Mouse (Mus musculus): ENCODE data around the gene Aldh3a1.
"Not testable (repeated sequence)": the region's sequence is repeated elsewhere in the genome, so short reads cannot be mapped to it uniquely, and the experiment has no call there.

Gene Aldh3a1

DNA sequence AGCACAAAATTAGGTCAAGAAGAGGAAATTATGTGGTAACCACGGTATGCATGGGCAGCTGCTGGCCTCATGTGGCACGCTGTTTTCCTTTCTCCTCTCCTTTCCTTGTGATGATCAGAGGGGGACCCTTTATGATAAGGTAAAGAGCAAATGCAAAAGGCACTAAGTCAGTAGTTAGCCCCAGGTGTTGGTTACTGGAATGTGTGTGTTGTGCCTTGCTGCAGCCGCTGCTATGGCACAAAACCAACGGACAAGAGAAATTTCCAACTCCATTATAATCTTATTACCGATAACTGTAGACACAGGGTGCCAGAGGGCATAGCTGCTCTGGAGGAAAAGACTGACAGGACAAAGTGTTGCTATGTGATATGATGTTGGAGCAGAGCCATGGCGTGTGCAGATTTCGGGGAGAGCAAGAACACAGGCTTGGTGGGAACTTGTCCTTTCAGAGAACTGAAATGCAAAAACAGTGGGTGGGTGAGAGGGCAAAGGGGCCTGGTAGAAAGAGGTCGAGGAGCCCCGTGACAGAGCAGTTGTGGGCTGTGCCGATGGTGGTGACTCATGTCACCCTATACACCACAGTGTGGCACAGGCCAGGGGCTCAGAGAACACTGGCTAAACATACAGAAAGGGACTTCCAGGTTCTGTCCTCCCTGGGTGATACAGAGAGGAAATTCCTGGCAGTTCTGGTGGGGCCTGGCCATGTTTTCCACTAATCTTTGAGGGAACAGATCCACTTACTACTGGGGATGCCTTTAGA lies at the start of gene Aldh3a1:
Aldh3a1 (plus strand) TSS at position 51 of the 760 bp plus-strand sequence.
- no peak for DNase-seq

DNA sequence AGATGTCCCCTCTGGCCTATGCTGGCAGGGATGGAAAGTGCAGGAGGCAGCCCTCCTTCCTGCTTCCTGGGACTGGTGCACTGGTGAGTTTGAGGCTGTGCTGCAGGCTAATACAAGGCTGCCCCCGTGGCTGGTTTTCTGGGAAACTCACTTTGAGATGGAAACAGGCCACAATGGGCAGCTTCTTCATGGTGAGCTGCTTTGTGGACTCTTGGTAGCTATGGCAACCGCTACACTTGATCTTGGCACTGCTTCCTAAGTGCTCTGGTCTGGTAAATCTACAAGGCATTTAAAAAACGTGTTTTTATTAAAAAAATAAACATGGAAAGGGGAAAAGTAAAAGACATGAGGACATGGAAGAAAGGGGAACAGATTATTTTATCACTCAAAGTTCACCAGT lies 49.2 kb upstream of the Aldh3a1 start:
- no peak for DNase-seq

DNA sequence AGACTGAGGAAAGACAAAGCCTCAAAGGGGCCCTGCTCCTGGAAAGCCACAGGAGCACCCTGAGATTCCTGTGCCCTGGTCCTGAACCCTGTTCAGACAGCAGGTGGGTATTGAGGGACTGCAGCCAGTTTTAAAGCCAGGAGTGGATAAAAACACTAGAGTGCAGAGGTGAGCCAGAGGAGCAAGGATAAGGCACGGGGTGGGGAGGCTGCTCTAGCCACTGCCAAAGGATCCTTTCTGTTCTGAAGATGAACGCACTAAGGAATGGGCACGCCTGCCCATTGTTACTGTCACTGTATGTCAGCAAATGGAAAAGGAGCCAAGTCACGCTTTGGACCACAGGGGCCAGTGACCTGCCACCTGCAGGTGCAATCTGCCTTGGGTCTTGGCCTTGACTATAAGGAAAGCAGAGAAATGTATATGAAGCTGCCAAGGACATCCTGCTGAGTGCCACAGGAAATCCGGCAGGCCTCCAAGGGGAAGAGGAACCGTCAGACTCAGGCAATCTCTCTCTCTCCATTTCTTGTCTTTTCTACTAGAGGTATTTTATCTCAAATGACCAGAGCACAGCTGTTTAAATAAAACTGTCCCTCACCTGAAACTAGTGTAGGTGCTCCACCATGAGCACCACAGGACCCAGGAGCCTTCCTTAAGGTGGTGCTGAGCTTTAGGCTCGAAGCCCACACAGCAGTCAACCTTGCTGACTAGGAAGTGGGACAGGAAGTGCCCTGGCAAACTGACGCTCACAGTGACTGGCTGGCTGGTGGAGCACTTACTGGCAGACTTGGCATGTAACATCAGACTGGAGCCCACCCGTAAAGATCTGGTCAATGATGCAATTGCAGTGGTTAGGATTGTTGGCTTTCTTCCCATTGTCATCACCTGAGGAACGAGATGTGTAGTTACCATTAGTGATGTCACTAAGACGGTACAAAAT lies 47.3 kb upstream of the Aldh3a1 start:
- DNase-seq, result no peak

DNA sequence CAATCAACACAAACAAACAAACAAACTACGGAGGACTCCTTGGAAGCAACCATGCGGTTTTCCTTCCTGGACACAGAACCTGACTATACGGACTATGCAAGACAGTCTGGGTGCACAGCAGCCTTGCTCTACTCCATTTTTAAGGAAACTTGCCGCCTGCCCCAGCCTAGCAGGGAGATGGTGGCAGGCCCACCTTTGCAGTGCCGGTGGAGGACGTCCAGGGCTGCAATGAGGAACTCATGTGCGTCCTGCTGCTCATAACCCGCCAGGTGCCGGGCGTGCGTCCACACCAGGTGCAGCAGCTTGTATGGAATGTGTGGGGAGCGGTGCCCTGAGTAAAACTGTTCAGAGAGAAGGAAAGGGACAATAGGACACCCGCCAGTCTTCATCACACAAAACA lies 46.2 kb upstream of the Aldh3a1 start:
- no peak for DNase-seq

DNA sequence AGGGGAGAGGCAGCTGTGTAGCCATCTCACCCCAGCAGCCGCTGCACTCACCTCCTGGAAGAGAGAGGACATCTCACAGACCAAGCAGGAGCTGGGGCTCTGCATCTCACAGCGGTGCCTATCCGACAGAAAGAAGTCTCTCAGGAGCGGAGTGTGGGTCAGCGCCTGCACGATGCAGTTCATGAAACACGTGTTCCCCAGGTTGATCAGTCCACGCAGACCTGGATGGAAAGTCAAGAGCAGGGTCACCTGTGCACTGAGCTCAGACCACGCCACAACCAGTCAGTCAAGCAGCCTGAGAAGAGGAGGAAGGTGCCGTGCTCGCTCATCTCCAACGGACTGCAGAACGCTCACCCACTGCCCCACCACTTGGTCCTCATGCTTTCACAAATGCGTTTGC lies 44.6 kb upstream of the Aldh3a1 start:
- DNase-seq, result no peak

DNA sequence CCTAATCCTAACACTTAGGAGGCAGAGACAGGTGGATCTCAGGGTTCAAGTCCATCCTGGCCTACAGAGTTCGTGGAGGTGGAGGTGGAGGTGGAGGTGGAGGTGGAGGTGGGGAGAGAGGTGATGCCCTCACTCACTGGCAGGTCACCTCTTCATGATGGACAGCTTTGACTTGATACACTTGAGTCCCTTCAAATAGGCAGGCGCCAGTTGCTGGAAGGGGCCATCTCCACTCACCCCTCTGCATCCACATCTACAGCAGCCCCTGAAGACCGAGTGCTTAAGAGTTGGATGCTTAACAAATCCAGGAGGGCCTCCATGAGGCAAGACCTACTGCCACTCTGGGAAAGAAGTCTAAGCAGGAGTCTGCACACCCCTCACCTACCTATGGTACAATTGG lies 44.0 kb upstream of the Aldh3a1 start:
- DNase-seq, result no peak

DNA sequence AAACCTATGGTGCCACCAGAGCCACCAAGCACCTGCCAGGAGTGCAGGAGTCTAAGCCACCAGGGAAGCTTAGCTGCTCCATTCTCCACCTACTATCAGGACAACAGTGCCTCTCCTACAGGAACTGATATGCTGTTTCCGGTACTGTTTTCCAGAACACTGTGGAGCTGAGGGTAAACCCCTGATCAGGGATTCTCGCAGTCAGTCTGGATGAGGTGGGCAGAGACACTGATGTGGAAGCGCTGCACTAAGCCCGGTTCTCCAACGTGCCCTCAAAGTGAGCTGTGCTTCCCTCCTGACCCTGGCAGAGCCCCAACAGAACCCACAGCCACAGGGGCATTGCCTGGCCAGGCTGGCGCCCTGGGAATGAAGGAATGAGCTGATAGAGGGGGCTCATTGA lies 43.0 kb upstream of the Aldh3a1 start:
- DNase-seq, result no peak

DNA sequence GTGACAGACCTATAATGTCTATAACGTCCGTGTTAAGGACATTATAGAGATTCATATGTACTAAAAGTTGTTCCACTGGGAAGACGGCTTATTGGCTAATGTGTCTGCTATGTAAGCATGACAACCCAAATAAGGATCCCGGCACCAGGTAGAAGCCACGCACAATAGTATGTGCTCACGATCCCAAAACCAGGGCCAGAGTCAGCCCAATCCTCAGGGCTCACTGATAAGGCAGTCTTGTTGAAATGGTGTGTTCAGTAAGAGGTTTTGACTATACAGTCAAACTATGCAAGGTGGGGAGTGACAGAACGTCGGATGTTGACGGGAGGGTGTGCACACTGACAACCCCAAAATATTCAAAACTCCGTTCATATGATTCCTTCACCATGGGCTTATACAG lies 42.5 kb upstream of the Aldh3a1 start:
- no peak for DNase-seq

DNA sequence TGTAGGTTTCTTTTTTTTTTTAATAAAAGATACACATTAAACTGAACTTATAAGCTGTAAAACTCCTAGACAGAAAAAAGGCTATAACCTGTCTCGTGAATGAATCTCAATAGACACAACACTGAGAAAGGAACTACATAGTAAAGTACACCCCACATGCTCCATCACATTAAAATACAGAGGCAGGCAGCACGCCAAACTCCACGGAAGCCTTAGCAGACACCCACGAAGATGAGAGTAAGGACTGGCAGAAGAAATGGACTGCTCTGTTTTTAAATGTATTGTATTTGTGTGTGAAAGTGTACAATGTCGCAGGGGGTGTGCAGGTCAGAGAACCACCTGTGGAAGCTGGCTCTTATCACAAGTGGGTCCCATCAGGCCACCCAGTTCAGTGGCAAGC lies 37.2 kb upstream of the Aldh3a1 start:
- no peak for DNase-seq

DNA sequence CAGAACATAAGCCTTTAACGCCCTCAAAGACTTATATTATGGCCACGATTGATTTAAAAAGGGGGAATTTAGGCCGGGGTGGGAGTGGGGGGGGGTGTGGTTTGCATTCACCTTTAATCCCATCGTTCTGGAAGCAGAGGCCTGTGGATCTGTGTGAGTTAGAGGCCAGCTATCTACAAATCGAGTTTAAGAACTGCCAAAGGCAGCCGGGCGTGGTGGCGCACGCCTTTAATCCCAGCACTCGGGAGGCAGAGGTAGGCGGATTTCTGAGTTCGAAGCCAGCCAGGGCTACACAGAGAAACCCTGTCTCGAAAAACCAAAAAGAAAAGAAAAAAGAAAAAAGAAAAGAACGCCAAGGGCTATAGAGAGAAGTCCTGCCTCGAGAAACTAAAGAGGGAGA lies 33.9 kb upstream of the Aldh3a1 start:
- not testable (repeated sequence) for DNase-seq

DNA sequence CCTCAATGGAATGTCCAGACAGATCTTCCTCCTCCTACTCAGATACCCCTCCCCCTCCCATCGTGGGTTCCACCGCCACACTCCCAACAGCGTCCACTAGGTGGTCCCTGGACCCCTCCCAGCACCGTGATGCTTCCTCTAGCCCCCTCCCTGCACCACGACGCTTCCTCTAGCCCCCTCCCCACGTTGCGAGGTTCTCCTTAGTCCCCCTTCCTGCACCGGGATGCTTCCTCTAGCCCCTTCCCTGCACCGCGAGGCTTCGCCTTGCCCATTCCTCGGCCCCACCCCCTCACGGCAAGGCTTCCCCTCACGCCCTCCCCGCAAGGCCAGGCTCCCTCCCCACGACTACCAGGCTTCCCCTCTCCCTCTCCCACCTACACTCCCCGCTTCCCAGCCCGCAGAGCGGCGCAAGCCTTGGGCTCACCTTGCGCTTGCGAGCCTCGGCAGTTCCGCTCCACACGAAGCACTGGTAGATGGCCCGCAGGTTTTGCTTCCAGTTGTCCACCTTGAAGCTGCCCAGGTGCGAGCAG lies 33.0 kb upstream of the Aldh3a1 start:
- DNase-seq, result peak; percentile 84

DNA sequence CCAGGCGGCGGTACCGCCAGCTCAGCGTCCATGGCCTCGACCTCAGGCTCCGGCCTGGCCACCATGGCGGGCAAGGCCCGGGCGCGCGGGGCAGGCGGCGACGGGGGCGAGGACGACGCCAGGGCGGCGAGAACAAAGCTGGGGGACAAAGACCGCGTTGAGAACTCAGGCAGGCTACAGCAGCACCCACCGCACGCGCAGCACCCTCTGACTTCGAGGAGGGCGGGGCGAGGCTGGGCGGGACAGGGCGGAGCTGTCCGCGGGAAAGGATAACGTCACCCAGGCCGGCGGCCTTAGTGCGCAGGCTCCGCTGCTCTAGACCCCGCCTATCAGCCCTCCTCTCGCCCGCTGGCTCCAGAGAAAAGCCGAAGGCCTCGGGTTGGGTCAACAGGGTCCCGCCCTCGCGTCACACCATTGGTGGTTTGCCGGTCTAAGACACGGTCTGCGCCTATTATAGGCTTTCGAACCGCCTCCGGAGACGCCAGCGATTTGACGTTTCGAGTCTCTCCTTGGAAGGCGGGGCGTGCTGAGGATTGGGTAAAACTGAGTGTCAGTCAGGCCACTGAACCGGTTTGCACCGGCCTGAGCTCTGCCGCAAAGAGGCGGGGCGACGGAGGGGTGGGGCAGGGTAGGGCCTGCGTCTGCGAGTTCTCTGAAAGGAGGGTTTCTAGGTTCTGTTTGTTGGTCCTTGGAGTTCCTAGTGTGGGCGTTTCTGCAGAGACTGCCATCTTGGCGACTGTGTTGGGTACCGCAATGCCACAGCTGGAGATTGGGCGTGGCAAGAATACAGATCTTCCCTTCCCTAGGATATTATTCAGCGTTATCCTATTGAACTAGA lies 32.3 kb upstream of the Aldh3a1 start, which contains the start of gene Usp22:
Usp22 (minus strand) TSS at position 235 of the 838 bp plus-strand sequence.
- peak; percentile 99 for DNase-seq

DNA sequence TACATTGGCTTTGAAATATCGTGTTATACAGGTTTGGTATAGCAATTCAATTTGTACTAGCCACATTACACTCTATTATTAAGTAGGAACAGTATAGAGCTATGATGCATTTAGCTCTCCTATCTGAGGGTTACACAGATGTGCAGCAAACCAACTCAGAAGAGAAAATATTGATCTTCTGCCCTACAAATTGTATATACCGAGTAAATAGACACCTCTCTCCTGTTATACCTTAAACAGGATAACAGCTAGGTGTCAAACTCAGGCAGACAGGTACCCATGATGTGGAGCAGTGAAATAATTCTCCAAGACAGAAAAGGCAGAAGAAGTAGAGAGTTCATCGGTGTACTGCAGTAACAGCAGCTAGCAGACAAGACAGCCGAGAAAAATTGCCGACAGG lies 31.6 kb upstream of the Aldh3a1 start:
- DNase-seq, result no peak

DNA sequence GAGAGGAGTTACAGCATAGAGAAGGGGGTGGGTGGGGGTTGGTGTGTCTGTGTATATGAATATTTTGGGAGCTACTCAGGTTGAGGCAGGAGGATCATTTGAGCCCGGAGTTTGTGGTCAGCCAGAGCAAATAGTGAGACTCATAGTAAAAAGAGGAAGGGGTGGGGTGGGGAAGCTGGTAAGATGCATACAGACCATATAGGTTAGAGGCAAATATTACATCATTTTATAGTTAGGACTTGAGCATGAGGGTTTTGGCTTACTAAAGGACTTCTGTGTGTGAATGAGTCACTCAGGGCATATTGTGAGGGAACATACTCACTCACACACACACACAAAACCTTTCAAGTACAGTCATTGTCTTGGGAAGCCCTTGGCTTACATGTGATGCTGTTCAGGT lies 31.0 kb upstream of the Aldh3a1 start:
- no peak for DNase-seq

DNA sequence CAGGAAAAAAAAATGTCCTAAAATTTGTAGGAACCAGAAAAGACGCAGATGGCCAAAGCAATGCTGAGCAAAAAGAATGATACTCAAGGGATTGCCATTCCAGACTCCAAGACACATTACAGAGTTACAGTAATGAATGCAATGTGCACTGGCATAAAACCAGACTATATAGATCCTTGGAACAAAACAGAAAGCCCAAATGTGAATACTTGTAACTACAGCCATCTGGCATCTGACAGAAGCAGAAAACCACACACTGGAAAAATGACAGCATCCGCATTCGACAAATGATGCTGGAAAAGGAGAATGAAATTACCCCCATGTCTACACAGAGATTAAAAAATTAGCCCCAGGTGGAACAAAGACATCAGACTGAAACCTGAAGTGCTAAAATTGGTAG lies 27.0 kb upstream of the Aldh3a1 start:
- no peak for DNase-seq

DNA sequence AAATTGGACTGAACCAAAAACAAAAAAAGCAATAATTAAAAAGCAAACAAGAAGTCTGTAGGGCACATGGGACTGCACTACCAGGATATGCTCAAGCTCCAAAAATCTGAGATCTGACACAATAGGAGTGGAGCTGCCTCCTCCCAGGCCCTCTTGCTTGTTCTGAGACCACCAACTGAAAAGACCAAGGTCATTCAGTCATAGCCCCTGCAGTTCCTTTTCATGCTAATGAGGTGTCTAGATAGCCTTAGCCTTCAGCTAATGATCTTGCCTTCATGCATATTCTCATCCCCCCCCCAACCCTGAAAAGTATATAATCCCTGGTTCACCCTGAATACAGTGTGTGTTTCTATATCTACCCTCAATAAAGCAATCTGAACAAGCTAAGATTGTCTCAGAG lies 25.7 kb upstream of the Aldh3a1 start:
- DNase-seq, result no peak

DNA sequence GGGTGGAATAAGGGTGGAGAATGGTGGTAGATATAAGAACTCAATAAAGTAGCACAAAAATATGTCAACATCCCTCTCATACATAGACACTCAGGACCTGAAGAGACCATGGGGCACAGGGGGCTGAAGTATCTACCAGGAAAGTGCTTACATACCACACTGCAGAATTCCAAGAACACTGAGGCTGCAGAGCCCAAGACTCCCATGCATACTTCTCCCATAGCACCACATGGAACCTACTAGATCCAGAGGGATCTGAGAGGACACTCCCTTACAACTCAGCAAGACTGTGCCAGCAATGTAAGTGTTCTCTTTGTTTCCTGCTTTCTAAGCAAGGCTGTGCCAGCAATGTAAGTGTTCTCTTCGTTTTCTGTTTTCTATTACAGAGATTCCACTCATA lies 23.5 kb upstream of the Aldh3a1 start:
- DNase-seq, result no peak

DNA sequence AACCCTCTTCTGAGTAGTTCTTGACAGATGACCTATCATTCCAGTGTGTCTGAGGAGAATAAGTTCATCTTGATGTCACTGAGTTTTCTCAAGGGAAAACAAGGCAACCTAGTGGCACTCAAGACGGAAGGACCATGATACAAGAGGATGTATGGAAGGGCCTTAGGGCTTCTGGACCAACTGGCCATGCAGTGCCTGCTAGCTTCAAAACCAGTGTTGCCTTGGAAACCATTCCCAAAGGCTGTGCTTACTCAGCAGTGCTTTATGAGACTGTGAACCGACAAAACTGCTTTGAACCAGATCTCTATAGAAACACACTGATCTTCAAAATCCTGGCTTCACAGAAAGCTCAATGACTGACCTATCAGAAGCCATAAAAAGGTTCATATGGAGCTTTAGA lies 16.6 kb upstream of the Aldh3a1 start:
- no peak for DNase-seq

DNA sequence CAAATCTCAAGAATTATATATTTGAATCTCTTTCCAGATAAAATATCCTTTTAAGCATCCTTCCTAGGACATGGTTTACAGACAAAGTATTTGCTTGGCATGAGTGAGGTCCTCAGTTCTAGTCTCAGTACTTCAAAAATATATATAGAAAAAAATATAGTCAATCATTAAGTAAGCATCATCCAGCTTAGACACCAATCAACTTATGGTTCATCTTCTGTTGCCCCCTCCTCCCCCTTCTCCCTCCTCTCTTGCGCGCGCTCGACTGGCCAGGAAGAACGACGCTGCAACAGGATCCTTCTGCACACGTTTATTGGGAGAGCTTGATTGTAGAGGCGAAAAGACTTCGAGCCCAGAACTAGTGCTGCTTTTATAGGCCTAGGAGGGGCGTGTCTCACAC lies 15.2 kb upstream of the Aldh3a1 start:
- not testable (repeated sequence) for DNase-seq

DNA sequence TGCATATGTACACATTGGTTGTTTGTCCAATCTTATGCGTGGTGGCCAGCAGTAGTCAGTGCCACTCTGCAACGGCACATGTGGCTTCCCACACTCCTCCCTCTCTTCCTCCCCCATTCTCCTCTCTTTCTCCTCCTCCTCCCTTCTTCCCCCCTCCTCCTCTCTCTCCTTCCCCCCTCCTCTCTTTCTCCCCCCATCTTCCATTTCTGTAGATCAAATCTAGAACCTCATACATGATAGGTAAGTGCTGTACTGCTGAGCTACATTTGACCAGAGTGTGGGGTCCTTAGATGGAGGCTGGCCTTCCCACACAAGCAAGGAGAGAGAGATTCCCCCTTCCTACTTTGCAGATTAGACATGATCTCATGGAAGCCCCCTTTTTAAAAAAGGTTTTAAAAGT lies 14.6 kb upstream of the Aldh3a1 start:
- DNase-seq, result no peak

DNA sequence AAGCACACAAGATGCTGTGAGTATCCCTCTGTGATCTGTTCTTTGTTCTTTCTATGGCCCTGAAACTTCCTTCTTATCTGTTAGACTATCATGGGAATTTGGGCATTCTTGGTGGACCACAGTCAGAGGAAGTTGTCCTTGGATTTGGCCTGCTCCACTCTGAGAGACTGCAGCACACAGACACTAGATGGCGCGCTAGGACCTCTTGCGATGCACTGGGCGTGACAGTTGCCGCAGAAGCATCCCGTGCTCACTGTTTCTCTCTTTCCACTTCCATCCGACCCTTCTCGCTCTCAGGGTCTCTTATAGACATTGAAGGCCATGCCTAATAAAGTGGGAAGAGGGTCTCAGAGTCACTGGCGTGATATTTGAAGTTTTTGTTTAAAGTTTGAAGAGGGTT lies 13.9 kb upstream of the Aldh3a1 start:
- peak; percentile 92 for DNase-seq

DNA sequence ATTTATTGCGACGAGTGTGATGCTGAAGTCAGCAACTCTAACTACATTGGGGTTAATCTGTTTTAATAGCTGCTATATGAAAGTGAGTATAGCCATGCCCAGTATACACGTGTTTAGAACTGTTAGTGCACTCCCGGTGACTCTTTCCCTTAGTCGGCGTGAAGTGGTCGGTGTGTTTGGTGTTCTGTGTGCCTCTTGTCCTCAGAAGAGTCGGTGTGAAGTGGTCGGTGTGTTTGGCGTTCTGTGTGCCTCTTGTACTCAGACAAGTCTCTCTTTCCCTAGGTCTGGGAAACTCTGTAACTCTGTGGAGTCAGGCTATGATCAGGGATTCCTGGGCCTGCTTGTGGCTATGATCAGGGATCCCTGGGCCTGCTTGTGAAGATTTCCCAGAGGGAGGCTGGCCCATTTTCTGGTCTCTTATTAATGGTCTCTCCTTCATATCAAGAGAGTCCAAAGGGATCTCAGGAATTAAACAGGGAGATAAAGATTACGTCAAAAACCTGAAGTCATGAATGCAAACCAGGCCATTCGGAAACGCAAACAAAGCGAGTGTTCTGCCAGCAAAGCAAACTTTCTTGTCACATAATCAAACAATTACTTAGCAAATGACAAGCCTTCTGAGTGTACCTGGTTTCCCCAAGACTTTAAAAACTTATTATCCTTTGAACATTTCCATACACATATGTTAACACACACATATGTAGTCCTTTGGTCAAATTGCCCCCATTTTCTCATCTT lies 10.6 kb upstream of the Aldh3a1 start:
- DNase-seq, result no peak

All from right cerebral cortex, postnatal 4 days (tissue).